Mouse (Mus musculus): Measurements from ENCODE around the gene Slc25a33. TPM values are rescaled to one million over a fixed set of nuclear protein-coding genes. Genes with fewer than 3 reads are reported as not detected.
"Not testable (repeated sequence)": the region's sequence is repeated elsewhere in the genome, so short reads cannot be mapped to it uniquely, and the experiment has no call there.

Gene Slc25a33
- polyA plus RNA-seq, 1 experiment from 2014 or later, result 10.8 TPM

DNA sequence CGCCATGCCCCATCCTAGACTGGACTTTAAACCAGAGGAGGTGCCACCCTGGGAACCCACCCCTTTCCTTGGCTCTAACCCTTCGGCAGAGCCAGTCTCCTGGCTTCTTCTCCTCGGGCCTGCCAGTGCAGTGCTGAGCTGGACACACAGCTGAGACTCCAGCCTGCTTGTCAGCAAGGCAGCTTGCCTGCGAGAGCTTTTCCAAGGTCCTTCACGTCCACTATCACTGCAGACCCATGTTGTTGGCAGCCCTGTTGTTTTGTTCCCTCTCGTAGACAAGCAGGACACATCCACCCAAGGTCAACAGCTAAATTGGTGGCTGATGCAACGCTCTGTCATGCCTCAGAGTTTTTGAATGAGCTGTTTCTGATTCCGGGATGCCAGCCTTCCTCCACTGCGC is 3.0 kb upstream of the Slc25a33 start:
- no peak overlapping the region for H3K27ac ChIP-seq (replicated peaks)
- 84% methylated on average over 9 of the region's 9 CpGs for WGBS
- H3K4me1 ChIP-seq, result peaks cover 14% of the 10 kb centered on the region
- H3K27me3 ChIP-seq, result peaks cover 2% of the 10 kb centered on the region; the same call in 1 of the 2 replicates
- H3K4me3 ChIP-seq (replicated peaks), result no peak overlapping the region
- H3K36me3 ChIP-seq, result no peaks in the 10 kb centered on the region
- no peak overlapping the region for H3K4me2 ChIP-seq (replicated peaks)
- H3K9me3 ChIP-seq (replicated peaks), result no peaks in the 10 kb centered on the region
- no peak for ATAC-seq (ENCODE audit: insufficient number of reproducible peaks, low FRiP score, low TSS enrichment, low read depth)
- H3K9ac ChIP-seq, result no peak overlapping the region

- H3K4me2 ChIP-seq (replicated peaks), result no peak overlapping the region
- H3K4me1 ChIP-seq, result peaks cover 14% of the 10 kb centered on the region
These were observed 1.8 kb upstream of the Slc25a33 start for GRCm38 (mm10) chr4:149775760-149776362.

GRCm38 (mm10) chr4:149775330-149775729 is 1.3 kb upstream of the Slc25a33 start:
- Histone ChIP-seq H3K9ac (no peak overlapping the region), H3K9me3 (replicated peaks) (no peaks in the 10 kb centered on the region), H3K36me3 (no peaks in the 10 kb centered on the region), H3K4me3 (replicated peaks) (no peak overlapping the region), H3K27ac (replicated peaks) (no peak overlapping the region), H3K27me3 (peaks cover 2% of the 10 kb centered on the region; the same call in 1 of the 2 replicates), H3K4me2 (replicated peaks) (no peak overlapping the region), H3K4me1 (peaks cover 14% of the 10 kb centered on the region)
- 68% methylated on average over 7 of the region's 7 CpGs for WGBS
- no peak for ATAC-seq (ENCODE audit: insufficient number of reproducible peaks, low FRiP score, low TSS enrichment, low read depth)

More at GRCm38 (mm10) chr4:149775760-149776362, 1.8 kb upstream of the Slc25a33 start:
- H3K27me3 ChIP-seq, result peaks cover 2% of the 10 kb centered on the region; the same call in 1 of the 2 replicates
- no peak overlapping the region for H3K4me3 ChIP-seq (replicated peaks)
- no peak overlapping the region for H3K27ac ChIP-seq (replicated peaks)
- no peaks in the 10 kb centered on the region for H3K36me3 ChIP-seq
- no peak overlapping the region for H3K9ac ChIP-seq
- 18% methylated on average over 8 of the region's 8 CpGs for WGBS
- no peaks in the 10 kb centered on the region for H3K9me3 ChIP-seq (replicated peaks)
- no peak for ATAC-seq (ENCODE audit: insufficient number of reproducible peaks, low FRiP score, low TSS enrichment, low read depth)

DNA sequence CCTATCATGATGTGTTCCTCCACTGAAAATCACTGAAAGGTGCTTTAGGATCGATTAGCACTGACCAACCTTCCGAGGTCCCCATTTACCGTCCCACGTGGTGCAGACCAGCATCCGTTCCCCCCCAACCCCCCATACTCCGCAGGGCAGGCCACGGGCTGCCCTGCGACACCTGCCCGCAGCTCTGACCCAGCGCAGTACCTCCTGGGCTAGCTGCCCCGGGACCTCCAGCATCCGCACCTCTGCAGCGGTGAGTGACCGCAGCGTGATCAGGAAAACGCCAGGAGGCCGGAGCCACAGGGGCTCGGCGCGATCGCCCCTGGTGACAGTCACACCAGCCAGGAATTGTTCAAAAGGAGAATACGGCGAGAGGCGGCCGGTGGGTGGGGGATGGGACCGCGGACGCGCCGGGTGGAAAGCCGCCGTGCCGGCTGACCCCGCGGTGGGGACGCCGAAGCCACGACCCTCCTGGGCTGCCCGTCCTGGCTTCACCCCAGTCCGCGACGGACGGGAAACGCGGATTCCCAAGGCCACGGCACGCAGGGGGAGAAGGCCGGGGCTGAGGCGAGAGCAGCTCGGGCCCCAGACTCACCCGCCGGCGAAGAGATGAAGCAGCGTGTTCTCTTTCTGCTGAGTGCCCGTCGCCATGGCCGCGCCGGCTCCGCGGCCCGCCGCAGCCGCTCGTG is 526 bp downstream of the Slc25a33 start:
- Histone ChIP-seq H3K9me3 (replicated peaks) (no peaks in the 10 kb centered on the region), H3K27me3 (peaks cover 2% of the 10 kb centered on the region; the same call in 1 of the 2 replicates), H3K4me2 (replicated peaks) (peak overlapping the region; percentile 99), H3K4me3 (replicated peaks) (peak overlapping the region; percentile 67), H3K9ac (peak overlapping the region; percentile 62), H3K27ac (replicated peaks) (no peak overlapping the region; the same call in 1 of the 2 replicates), H3K36me3 (no peaks in the 10 kb centered on the region), H3K4me1 (peaks cover 14% of the 10 kb centered on the region)
- peak; percentile 26 for ATAC-seq (ENCODE audit: insufficient number of reproducible peaks, low FRiP score, low TSS enrichment, low read depth)
- WGBS, result under 1% methylated on average over 61 of the region's 65 CpGs

GRCm38 (mm10) chr4:149772394-149772793 is 1.7 kb downstream of the Slc25a33 start:
- no peaks in the 10 kb centered on the region for H3K36me3 ChIP-seq
- no peak overlapping the region for H3K27ac ChIP-seq (replicated peaks)
- no peak overlapping the region for H3K9ac ChIP-seq
- no peak overlapping the region for H3K4me2 ChIP-seq (replicated peaks)
- no peaks in the 10 kb centered on the region for H3K9me3 ChIP-seq (replicated peaks)
- H3K4me3 ChIP-seq (replicated peaks), result no peak overlapping the region
- 27% methylated on average over 2 of the region's 2 CpGs for WGBS
- H3K4me1 ChIP-seq, result peaks cover 14% of the 10 kb centered on the region
- H3K27me3 ChIP-seq, result peaks cover 2% of the 10 kb centered on the region; the same call in 1 of the 2 replicates
- ATAC-seq (ENCODE audit: insufficient number of reproducible peaks, low FRiP score, low TSS enrichment, low read depth), result no peak

DNA sequence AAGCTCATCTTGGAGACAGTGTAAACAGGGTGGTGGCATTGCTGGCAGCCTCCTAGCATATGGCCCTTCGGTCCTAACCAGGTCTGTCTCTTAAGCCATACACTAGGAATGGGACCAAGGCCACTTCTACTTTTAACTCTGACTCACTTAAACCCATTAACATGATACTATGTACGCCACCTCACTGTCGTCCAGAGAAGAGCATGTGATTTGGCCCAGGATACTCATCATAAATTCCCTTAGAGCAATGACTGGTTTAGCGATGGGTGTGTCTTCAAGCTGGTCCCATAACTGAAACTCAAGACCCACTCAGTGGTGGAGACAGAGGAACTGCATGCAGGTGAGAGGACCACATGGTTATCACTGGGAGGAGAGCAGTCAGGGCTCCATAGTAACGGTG is 8.9 kb downstream of the Slc25a33 start:
- Histone ChIP-seq H3K27ac (replicated peaks) (no peak overlapping the region), H3K36me3 (peaks cover 7% of the 10 kb centered on the region; the same call in 1 of the 2 replicates), H3K9ac (no peak overlapping the region), H3K4me3 (replicated peaks) (no peak overlapping the region), H3K4me1 (no peaks in the 10 kb centered on the region), H3K4me2 (replicated peaks) (no peak overlapping the region), H3K9me3 (replicated peaks) (no peaks in the 10 kb centered on the region), H3K27me3 (no peaks in the 10 kb centered on the region)
- ATAC-seq (ENCODE audit: insufficient number of reproducible peaks, low FRiP score, low TSS enrichment, low read depth), result no peak
- WGBS, result 90% methylated on average over 5 of the region's 5 CpGs

DNA sequence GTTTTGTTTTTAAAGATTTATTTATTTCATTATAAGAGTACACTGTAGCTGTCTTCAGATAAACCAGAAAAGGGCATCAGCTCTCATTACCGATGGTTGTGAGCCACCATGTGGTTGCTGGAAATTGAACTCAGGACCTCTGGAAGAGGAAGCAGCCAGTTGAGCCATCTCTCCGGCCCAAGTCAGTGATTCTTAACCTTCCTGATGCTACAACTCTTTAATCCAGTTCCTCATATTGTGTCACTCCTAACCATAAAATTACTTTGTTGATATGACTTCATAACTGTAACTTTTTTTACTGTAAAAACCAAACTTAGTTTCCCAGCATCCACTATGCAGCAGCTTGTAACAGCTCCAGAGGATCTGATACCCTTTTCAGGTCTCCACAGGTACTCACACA is 10.7 kb downstream of the Slc25a33 start:
- H3K4me1 ChIP-seq, result no peaks in the 10 kb centered on the region
- no peaks in the 10 kb centered on the region for H3K9me3 ChIP-seq (replicated peaks)
- H3K27me3 ChIP-seq, result no peaks in the 10 kb centered on the region
- H3K4me3 ChIP-seq (replicated peaks), result no peak overlapping the region
- no peak overlapping the region for H3K9ac ChIP-seq
- no peak for ATAC-seq (ENCODE audit: insufficient number of reproducible peaks, low FRiP score, low TSS enrichment, low read depth)
- no peak overlapping the region for H3K4me2 ChIP-seq (replicated peaks)
- H3K36me3 ChIP-seq, result peaks cover 7% of the 10 kb centered on the region; the same call in 1 of the 2 replicates
- WGBS, result 84% methylated on average over 2 of the region's 2 CpGs
- no peak overlapping the region for H3K27ac ChIP-seq (replicated peaks)

- H3K36me3 ChIP-seq, result peaks cover 13% of the 10 kb centered on the region
- no peak overlapping the region for H3K9ac ChIP-seq
- ATAC-seq (ENCODE audit: insufficient number of reproducible peaks, low FRiP score, low TSS enrichment, low read depth), result no peak
- no peak overlapping the region for H3K4me3 ChIP-seq (replicated peaks)
- H3K4me2 ChIP-seq (replicated peaks), result no peak overlapping the region
- no peaks in the 10 kb centered on the region for H3K9me3 ChIP-seq (replicated peaks)
- H3K27ac ChIP-seq (replicated peaks), result no peak overlapping the region
- 60% methylated on average over 5 of the region's 5 CpGs for WGBS
- no peaks in the 10 kb centered on the region for H3K4me1 ChIP-seq
- no peaks in the 10 kb centered on the region for H3K27me3 ChIP-seq
These were observed 14.6 kb downstream of the Slc25a33 start for GRCm38 (mm10) chr4:149759517-149759916.

GRCm38 (mm10) chr4:149758423-149758822 is 15.7 kb downstream of the Slc25a33 start:
- no peaks in the 10 kb centered on the region for H3K9me3 ChIP-seq (replicated peaks)
- no peaks in the 10 kb centered on the region for H3K4me1 ChIP-seq
- no peak for ATAC-seq (ENCODE audit: insufficient number of reproducible peaks, low FRiP score, low TSS enrichment, low read depth)
- H3K36me3 ChIP-seq, result peaks cover 13% of the 10 kb centered on the region
- no peak overlapping the region for H3K27ac ChIP-seq (replicated peaks)
- H3K4me3 ChIP-seq (replicated peaks), result no peak overlapping the region
- H3K27me3 ChIP-seq, result no peaks in the 10 kb centered on the region
- WGBS, result 90% methylated on average over 6 of the region's 6 CpGs
- no peak overlapping the region for H3K9ac ChIP-seq
- no peak overlapping the region for H3K4me2 ChIP-seq (replicated peaks)

DNA sequence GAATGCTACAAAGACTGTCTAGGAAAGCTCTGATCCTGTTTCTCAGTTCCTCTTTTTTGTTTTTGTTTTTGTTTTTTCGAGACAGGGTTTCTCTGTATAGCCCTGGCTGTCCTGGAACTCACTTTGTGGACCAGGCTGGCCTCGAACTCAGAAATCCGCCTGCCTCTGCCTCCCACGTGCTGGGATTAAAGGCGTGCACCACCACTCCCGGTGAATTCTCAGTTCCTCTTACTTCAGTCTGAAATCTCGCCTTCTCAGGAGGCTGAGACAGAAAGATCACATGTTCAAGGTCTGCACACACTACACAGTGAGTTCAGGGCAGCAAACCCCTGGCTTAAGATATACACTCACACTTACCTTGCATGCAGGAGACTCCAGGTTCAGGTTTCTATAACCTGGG is 17.5 kb downstream of the Slc25a33 start:
- not testable (repeated sequence) for H3K36me3 ChIP-seq; H3K27me3 ChIP-seq; H3K4me2 ChIP-seq (replicated peaks); H3K4me1 ChIP-seq; H3K27ac ChIP-seq (replicated peaks); ATAC-seq (ENCODE audit: insufficient number of reproducible peaks, low FRiP score, low TSS enrichment, low read depth); H3K9me3 ChIP-seq (replicated peaks); H3K9ac ChIP-seq; H3K4me3 ChIP-seq (replicated peaks)
- WGBS, result 94% methylated on average over 7 of the region's 7 CpGs

GRCm38 (mm10) chr4:149752836-149753235 is 21.2 kb downstream of the Slc25a33 start:
- no peak for ATAC-seq (ENCODE audit: insufficient number of reproducible peaks, low FRiP score, low TSS enrichment, low read depth)

More at GRCm38 (mm10) chr4:149752836-149753235, 21.2 kb downstream of the Slc25a33 start:
- no peaks in the 10 kb centered on the region for H3K9me3 ChIP-seq (replicated peaks)
- peaks cover 12% of the 10 kb centered on the region for H3K36me3 ChIP-seq
- no peak overlapping the region for H3K4me2 ChIP-seq (replicated peaks)
- H3K4me3 ChIP-seq (replicated peaks), result no peak overlapping the region
- H3K9ac ChIP-seq, result no peak overlapping the region
- no peaks in the 10 kb centered on the region for H3K27me3 ChIP-seq
- H3K4me1 ChIP-seq, result no peaks in the 10 kb centered on the region; the same call in 1 of the 2 replicates
- no peak overlapping the region for H3K27ac ChIP-seq (replicated peaks)
- WGBS, result 56% methylated on average over 3 of the region's 3 CpGs
